Mouse (Mus musculus) liver, postnatal 0 days (tissue): ENCODE measurements at regions not wholly inside any gene's neighbourhood (a gene's known extent, or its start where the extent isn't known, plus 50 kb on each side); places are given as distances from the start of the nearest gene placed in this dataset.

ENCODE experiments used
- CTCF ChIP-seq: sonication (generic); IDR thresholded peaks from 2 replicates; pipeline ENCODE4 v1.5.1; 2016; ENCODE audit warnings: antibody characterized with exemption, low read depth
- EP300 ChIP-seq: IDR thresholded peaks from 2 replicates; pipeline ENCODE4 v1.6.1; 2016; ENCODE audit warnings: antibody characterized with exemption, low read depth, mild to moderate bottlenecking

- TF ChIP-seq CTCF (no peak), EP300 (no peak)
These were observed 569.4 kb upstream of the Nox3 start for GRCm38 (mm10) chr17:4265471-4265870.
